Mouse (Mus musculus) cortical plate, adult 2 months (tissue): ENCODE measurements at regions not wholly inside any gene's neighbourhood (a gene's known extent, or its start where the extent isn't known, plus 50 kb on each side); places are given as distances from the start of the nearest gene placed in this dataset.

Source experiments
- CTCF ChIP-seq: fragments of 200-500 bp; IDR thresholded peaks from 2 replicates; pipeline ENCODE4 v1.5.1; 2011; ENCODE audit warnings: mild to moderate bottlenecking, control low read depth, low read length; ENCODE audit not compliant: insufficient read depth; ENCODE audit errors: extremely low read depth
- POLR2A ChIP-seq: fragments of 200-500 bp; IDR thresholded peaks from 2 replicates; pipeline ENCODE4 v1.6.1; 2011; ENCODE audit warnings: mild to moderate bottlenecking, low read length, control low read depth; ENCODE audit not compliant: insufficient read depth; ENCODE audit errors: extremely low read depth

GRCm38 (mm10) chr10:17482751-17483150 is 240.3 kb upstream of the Cited2 start:
- TF ChIP-seq POLR2A (no peak), CTCF (no peak)
